Mouse (Mus musculus) small intestine, adult 2 months (tissue): ENCODE data around the gene Rgs8.

Experiments used
- CTCF ChIP-seq: fragments of 200-500 bp; IDR thresholded peaks from 2 replicates; pipeline ENCODE4 v1.5.1; 2012; ENCODE audit warnings: low read depth, mild to moderate bottlenecking, control low read depth, inconsistent platforms, low read length, moderate library complexity, mixed read lengths; ENCODE audit not compliant: insufficient replicate concordance, insufficient read length; ENCODE audit errors: extremely low read depth
- POLR2A ChIP-seq: fragments of 200-500 bp; IDR thresholded peaks from 2 replicates; pipeline ENCODE4 v1.6.1; 2012; ENCODE audit warnings: low read depth, mild to moderate bottlenecking, control low read depth, inconsistent platforms, low read length, moderate library complexity

DNA sequence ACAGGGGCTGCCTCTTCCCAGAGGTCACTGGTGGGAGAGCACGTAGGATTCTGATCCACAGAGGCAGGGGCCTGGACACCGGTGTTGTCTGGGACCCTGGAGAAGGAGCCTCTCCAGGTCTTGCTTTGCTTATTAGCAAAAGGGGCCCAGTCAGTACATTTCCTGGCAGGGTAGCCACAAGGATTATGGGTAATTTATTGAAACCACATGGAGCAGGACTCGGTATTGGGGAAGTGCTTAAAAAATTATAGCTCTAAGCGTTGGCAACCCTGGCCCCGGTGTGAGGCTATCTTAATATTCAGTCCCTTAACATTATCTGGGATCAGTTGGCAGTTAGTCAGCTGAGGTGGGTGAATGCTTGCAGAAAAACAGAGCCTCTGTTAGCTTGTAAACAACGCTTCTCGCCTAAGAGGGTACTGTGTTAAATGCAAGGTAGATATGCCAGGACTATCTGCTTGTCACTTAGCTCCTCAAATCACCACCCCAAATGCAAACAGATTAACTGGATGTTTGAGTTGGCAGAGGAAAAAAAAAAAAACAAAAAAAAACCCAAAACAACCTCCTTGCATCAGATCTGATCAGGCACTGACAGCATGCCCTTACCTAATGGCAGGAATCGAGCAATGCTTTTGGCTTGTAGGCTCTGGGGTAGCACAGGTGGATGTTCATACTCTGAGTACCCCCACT lies 49.5 kb downstream of the Rgs8 start:
- TF ChIP-seq POLR2A (no peak), CTCF (no peak)
